Mouse (Mus musculus): ENCODE measurements around the gene Abcc3.

DNA sequence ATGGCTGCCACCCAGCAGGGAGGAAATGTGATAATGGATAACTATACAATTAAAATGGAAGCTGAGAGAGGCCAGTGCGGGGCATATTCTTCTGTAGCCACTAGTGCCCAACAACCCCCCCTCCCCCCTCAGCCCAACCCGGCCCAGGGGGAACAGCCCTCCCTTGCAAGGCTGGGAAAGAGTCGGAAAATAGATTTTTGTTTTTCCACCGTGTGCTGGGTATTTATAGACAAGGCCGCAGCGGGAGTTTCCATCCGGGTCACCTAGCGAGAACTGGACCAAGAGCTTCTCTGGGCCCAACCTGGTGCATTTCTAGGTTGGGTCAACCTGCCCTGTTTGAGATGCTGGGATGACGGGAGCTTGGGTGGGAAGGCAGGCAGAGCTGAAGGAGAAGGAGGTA lies 49.0 kb upstream of the Abcc3 start:
- no peak for TF ChIP-seq CTCF (IDR thresholded peaks at IDR 0.05; ENCODE audit: low read depth, low read length)
- no peak for TF ChIP-seq POLR2A (IDR thresholded peaks at IDR 0.05; ENCODE audit: borderline replicate concordance, low read depth, low read length)
